Mouse (Mus musculus): ENCODE results near the gene Acer2. TPM values are rescaled to one million over a fixed set of nuclear protein-coding genes. Genes with fewer than 3 reads are reported as not detected.

The Acer2 gene
- total and polyA plus RNA-seq, 2 experiments from 2014 or later = 9.5 to 9.6 TPM

DNA sequence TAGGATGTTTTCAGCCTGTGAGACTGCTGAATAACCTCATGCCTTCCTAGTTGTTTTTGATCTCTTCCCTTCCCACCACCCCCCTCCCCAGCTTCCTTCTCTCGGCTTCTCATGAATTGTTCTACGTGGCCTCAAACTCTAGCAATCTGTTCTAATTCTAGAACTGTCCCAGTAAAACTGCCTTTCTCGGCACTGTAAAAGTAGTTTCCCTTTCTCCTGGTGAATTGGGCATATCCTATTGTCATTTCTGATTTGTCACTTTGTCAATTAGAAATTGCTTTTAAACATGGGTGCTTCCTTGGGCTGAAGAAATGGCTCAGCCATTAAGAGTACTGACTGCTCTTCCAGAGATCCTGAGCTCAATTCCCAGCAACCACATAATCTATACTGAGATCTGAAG is 22.2 kb upstream of the Acer2 start:
- H3K36me3 ChIP-seq (ENCODE audit: insufficient read depth, low read length) = peaks cover 21% of the 10 kb centered on the region; the same call in 1 of the 2 replicates
- H3K27ac ChIP-seq = no peak overlapping the region
- whole genome bisulfite sequencing = 78% methylated on average over 3 of the region's 3 CpGs
- DNase-seq (ENCODE audit: low spot score) (no peak), ATAC-seq (no peak)
- no peaks in the 10 kb centered on the region for H3K4me1 ChIP-seq (ENCODE audit: insufficient read depth, low read length)
- no peak for TF ChIP-seq CTCF (IDR thresholded peaks at IDR 0.05; ENCODE audit: low read depth)
- no peak overlapping the region for H3K4me2 ChIP-seq (ENCODE audit: low read depth, low read length)
- no peak overlapping the region for H3K4me3 ChIP-seq (ENCODE audit: low read length)
- H3K27me3 ChIP-seq (ENCODE audit: insufficient read depth, low read length) = no peaks in the 10 kb centered on the region
- no peak overlapping the region for H3K9ac ChIP-seq (replicated peaks; ENCODE audit: low read length)
- no peaks in the 10 kb centered on the region for H3K9me3 ChIP-seq (ENCODE audit: low read length)

- WGBS = 88% methylated on average over 4 of the region's 4 CpGs
- Histone ChIP-seq H3K36me3 (ENCODE audit: insufficient read depth, low read length) (peaks cover 21% of the 10 kb centered on the region; the same call in 1 of the 2 replicates), H3K4me1 (ENCODE audit: insufficient read depth, low read length) (no peaks in the 10 kb centered on the region), H3K9me3 (ENCODE audit: low read length) (no peaks in the 10 kb centered on the region), H3K4me3 (ENCODE audit: low read length) (no peak overlapping the region), H3K4me2 (ENCODE audit: low read depth, low read length) (no peak overlapping the region), H3K27ac (no peak overlapping the region), H3K9ac (replicated peaks; ENCODE audit: low read length) (no peak overlapping the region), H3K27me3 (ENCODE audit: insufficient read depth, low read length) (no peaks in the 10 kb centered on the region)
- no peak for DNase-seq (ENCODE audit: low spot score)
- no peak for ATAC-seq
- no peak for TF ChIP-seq CTCF (IDR thresholded peaks at IDR 0.05; ENCODE audit: low read depth)
Observed at GRCm38 (mm10) chr4:86852813-86853590, 21.2 kb upstream of the Acer2 start.

DNA sequence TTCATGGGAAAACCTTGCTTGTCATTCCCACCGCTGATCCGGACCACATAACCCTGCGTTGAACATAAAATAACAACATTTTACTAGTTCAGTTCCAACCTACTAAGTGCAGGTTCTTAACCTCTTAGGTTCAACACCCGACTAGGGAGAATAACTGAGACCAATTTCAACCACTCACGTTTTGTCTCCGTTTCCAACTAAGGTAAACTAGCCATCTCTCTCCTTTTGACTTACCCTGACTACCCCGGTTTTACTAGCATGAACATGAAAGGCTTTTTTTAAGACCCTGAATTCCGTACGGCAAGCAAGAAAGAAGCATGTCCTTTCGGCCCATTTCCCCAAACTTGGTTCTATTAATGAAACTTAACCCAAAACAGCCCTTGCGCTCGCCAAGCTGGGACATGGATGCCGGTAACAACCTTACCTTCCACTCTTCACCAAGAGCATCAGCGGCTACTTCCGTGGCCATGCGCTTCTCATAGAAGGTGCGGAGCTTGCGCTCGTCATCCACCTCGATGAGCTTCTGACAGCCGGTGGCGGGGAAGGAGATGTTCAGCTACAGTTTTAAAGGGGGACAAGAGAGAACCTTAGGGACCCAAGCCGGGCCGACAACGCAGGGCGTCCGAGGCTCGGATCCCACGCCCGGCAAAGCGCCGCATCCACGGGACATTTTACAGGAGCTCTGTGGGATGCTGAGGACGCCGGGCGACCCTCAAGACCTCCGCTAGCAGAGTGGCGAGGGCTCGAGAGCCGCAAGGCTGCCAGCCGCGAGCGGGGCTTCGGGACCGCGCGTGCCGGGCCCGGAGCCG is 17.7 kb upstream of the Acer2 start:
- Histone ChIP-seq H3K4me2 (ENCODE audit: low read depth, low read length) (peak overlapping the region; percentile 70), H3K27ac (peak overlapping the region; percentile 97), H3K4me3 (ENCODE audit: low read length) (peak overlapping the region; percentile 87), H3K4me1 (ENCODE audit: insufficient read depth, low read length) (no peaks in the 10 kb centered on the region), H3K27me3 (ENCODE audit: insufficient read depth, low read length) (no peaks in the 10 kb centered on the region), H3K9ac (replicated peaks; ENCODE audit: low read length) (peak overlapping the region; percentile 97), H3K36me3 (ENCODE audit: insufficient read depth, low read length) (peaks cover 21% of the 10 kb centered on the region; the same call in 1 of the 2 replicates), H3K9me3 (ENCODE audit: low read length) (no peaks in the 10 kb centered on the region)
- no peak for TF ChIP-seq CTCF (IDR thresholded peaks at IDR 0.05; ENCODE audit: low read depth)
- DNase-seq (ENCODE audit: low spot score) = no peak
- ATAC-seq = no peak
- 1% methylated on average over 50 of the region's 50 CpGs for WGBS

DNA sequence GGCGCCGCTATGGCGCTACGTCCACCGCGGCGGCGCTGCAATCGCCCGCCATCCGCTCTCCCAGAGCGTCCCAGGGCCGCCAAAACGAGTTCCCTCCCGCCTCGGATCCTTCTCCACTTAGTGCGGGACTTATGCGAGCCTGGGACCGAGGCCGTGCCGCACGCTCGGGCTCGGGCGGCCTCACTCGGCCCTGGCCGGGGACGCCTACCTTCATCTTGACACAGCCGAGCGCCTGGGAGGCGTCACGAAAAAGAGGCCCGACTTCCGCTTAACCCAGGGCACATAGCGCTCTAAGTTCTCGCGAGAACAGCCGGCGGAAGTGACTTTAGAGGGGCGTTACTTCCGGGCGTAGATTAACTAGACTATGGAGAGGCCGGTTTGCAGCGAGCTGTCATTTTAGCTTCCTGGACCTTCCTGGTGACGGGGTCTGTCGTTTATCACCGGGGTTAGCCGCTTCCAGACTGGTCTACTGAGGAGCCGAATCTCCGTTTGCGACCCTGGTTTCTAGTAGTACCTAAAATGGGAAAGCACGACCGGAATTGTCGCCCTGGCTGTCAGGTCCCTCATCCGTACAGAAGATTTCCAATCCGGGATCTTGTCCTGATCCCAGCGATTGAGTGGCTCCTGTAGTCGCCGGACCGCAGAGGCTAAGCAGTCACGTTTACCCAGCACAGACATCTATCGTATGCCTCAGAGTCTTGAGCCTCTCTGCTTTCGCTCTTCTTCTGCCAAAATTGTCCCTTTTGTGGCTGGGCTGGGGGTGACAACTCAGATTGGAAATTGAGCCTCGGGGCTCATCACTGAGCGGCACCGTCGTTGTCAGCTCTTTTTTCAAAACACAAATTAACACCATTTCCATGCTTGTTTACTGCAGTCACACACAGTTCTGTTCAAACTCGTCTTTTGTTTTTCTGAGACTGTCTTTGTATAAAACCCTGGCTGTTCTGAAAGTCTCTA is 16.8 kb upstream of the Acer2 start, which contains the start of gene Rps6:
TSS of gene Rps6 (minus strand) at position 300 of the 957 bp plus-strand sequence.
- H3K27ac ChIP-seq = peak within 1 kb of the TSS; percentile 97
- no peak for TF ChIP-seq CTCF (IDR thresholded peaks at IDR 0.05; ENCODE audit: low read depth)
- H3K4me3 ChIP-seq (ENCODE audit: low read length) = peak within 1 kb of the TSS; percentile 87
- peak; percentile 99 for DNase-seq (ENCODE audit: low spot score)
- WGBS = under 1% methylated on average over 67 of the region's 68 CpGs
- peak within 1 kb of the TSS; percentile 97 for H3K9ac ChIP-seq (replicated peaks; ENCODE audit: low read length)
- H3K27me3 ChIP-seq (ENCODE audit: insufficient read depth, low read length) = no peaks in the 10 kb centered on the region
- no peaks in the 10 kb centered on the region for H3K4me1 ChIP-seq (ENCODE audit: insufficient read depth, low read length)
- H3K9me3 ChIP-seq (ENCODE audit: low read length) = no peaks in the 10 kb centered on the region
- ATAC-seq = peak; percentile 99
- H3K4me2 ChIP-seq (ENCODE audit: low read depth, low read length) = peak within 1 kb of the TSS; percentile 76
- H3K36me3 ChIP-seq (ENCODE audit: insufficient read depth, low read length) = peaks cover 18% of the 10 kb centered on the region; the same call in 1 of the 2 replicates

DNA sequence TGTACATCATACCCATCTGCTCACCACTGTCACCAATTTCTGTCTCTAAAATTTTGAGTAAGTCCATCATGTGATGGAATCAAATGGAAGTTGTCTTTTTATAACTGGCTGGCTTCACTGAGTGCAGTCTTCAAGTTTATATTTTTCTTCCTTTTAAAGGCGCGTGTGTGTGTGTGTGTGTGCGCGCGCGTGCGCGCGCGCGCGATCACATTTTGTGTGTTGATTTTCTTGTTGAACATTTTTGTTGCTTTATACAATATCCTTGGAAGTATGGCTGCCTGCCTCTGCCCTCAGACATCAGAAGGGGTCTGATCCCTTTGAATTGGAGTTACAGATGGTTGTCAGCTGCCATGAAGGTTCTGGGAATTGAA is 16.1 kb upstream of the Acer2 start:
- 52% methylated on average over 12 of the region's 12 CpGs for WGBS
- H3K9me3 ChIP-seq (ENCODE audit: low read length) = no peaks in the 10 kb centered on the region
- DNase-seq (ENCODE audit: low spot score) (peak; percentile 28), ATAC-seq (no peak)
- H3K4me2 ChIP-seq (ENCODE audit: low read depth, low read length) = peak overlapping the region; percentile 76
- H3K36me3 ChIP-seq (ENCODE audit: insufficient read depth, low read length) = peaks cover 12% of the 10 kb centered on the region; the same call in 1 of the 2 replicates
- H3K4me3 ChIP-seq (ENCODE audit: low read length) = peak overlapping the region; percentile 87
- no peaks in the 10 kb centered on the region for H3K4me1 ChIP-seq (ENCODE audit: insufficient read depth, low read length)
- H3K27me3 ChIP-seq (ENCODE audit: insufficient read depth, low read length) = no peaks in the 10 kb centered on the region
- H3K27ac ChIP-seq = peak overlapping the region; percentile 97
- peak overlapping the region; percentile 97 for H3K9ac ChIP-seq (replicated peaks; ENCODE audit: low read length)
- TF ChIP-seq CTCF (IDR thresholded peaks at IDR 0.05; ENCODE audit: low read depth) = no peak

DNA sequence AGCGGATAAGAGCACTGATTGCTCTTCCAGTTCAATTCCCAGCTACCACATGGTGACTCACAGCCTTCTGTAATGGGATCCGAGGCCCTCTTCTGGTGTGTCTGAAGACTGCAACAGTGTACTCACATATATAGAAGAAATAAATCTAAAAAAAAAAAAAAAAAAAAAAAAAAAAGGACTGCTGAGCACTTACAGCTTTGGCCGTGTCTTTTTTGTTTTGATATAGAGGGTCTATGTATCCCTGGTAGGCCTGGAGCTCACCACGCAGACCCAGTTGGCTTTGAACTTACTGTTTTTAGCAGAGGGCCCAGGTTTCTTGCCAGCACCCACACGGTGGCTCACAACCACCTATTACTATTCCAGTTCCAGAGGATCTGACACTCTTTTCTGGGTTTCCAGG is 10.1 kb upstream of the Acer2 start:
- Histone ChIP-seq H3K4me1 (ENCODE audit: insufficient read depth, low read length) (no peaks in the 10 kb centered on the region), H3K9ac (replicated peaks; ENCODE audit: low read length) (no peak overlapping the region), H3K36me3 (ENCODE audit: insufficient read depth, low read length) (no peaks in the 10 kb centered on the region), H3K27me3 (ENCODE audit: insufficient read depth, low read length) (no peaks in the 10 kb centered on the region), H3K4me3 (ENCODE audit: low read length) (no peak overlapping the region), H3K4me2 (ENCODE audit: low read depth, low read length) (no peak overlapping the region), H3K9me3 (ENCODE audit: low read length) (no peaks in the 10 kb centered on the region), H3K27ac (no peak overlapping the region)
- no peak for TF ChIP-seq CTCF (IDR thresholded peaks at IDR 0.05; ENCODE audit: low read depth)
- no peak for ATAC-seq
- 82% methylated on average over 5 of the region's 5 CpGs for WGBS
- no peak for DNase-seq (ENCODE audit: low spot score)
